Mouse (Mus musculus): ENCODE data around the gene A930004D18Rik. TPM values are rescaled to one million over a fixed set of nuclear protein-coding genes. Genes with fewer than 3 reads are reported as not detected.

A930004D18Rik gene
- polyA plus RNA-seq (2014; fragmentation: Nextera tagmentation; extraction: Ambion mirVana), result 9.4 and 10.0 TPM in 2 replicates

- Histone ChIP-seq H3K27me3 (ENCODE audit: control insufficient read depth, insufficient read depth, low read length) (no peaks in the 10 kb centered on the region), H3K36me3 (ENCODE audit: control insufficient read depth, insufficient read depth, low read length) (no peaks in the 10 kb centered on the region), H3K27ac (ENCODE audit: low read depth, low read length) (no peak within 1 kb of the TSS; the same call in 1 of the 2 replicates), H3K4me3 (ENCODE audit: low read length) (no peak within 1 kb of the TSS), H3K9me3 (ENCODE audit: control insufficient read depth, low read length) (no peaks in the 10 kb centered on the region), H3K4me1 (ENCODE audit: control insufficient read depth, insufficient read depth, low read length) (peaks cover 57% of the 10 kb centered on the region), H3K9ac (ENCODE audit: low read depth, low read length) (no peak within 1 kb of the TSS), H3K4me2 (replicated peaks; ENCODE audit: low read depth, low read length) (no peak within 1 kb of the TSS)
- ATAC-seq (ENCODE audit: low FRiP score, low TSS enrichment), result no peak
- WGBS, result 81% methylated on average over 2 of the region's 2 CpGs
Measured at GRCm38 (mm10) chr2:18037491-18037890, at the start of gene A930004D18Rik. A930004D18Rik (minus strand) TSS chr2:18037737.

GRCm38 (mm10) chr2:18080182-18080860 lies 42.8 kb upstream of the A930004D18Rik start:
- 0 out of 2 replicates have a peak, but pooled peaks have one; percentile 55 for ATAC-seq (ENCODE audit: low FRiP score, low TSS enrichment)
- H3K4me3 ChIP-seq (ENCODE audit: low read length), result no peak overlapping the region
- H3K36me3 ChIP-seq (ENCODE audit: control insufficient read depth, insufficient read depth, low read length), result peaks cover 69% of the 10 kb centered on the region
- H3K27me3 ChIP-seq (ENCODE audit: control insufficient read depth, insufficient read depth, low read length), result no peaks in the 10 kb centered on the region
- WGBS, result 76% methylated on average over 2 of the region's 2 CpGs
- H3K27ac ChIP-seq (ENCODE audit: low read depth, low read length), result no peak overlapping the region
- H3K4me1 ChIP-seq (ENCODE audit: control insufficient read depth, insufficient read depth, low read length), result no peaks in the 10 kb centered on the region
- no peak overlapping the region for H3K9ac ChIP-seq (ENCODE audit: low read depth, low read length)
- H3K9me3 ChIP-seq (ENCODE audit: control insufficient read depth, low read length), result no peaks in the 10 kb centered on the region; the same call in 1 of the 2 replicates
- no peak overlapping the region for H3K4me2 ChIP-seq (replicated peaks; ENCODE audit: low read depth, low read length)

GRCm38 (mm10) chr2:18071947-18072346 lies 34.4 kb upstream of the A930004D18Rik start:
- Histone ChIP-seq H3K9me3 (ENCODE audit: control insufficient read depth, low read length) (no peaks in the 10 kb centered on the region), H3K9ac (ENCODE audit: low read depth, low read length) (no peak overlapping the region), H3K4me1 (ENCODE audit: control insufficient read depth, insufficient read depth, low read length) (no peaks in the 10 kb centered on the region), H3K4me2 (replicated peaks; ENCODE audit: low read depth, low read length) (no peak overlapping the region), H3K27me3 (ENCODE audit: control insufficient read depth, insufficient read depth, low read length) (no peaks in the 10 kb centered on the region), H3K27ac (ENCODE audit: low read depth, low read length) (no peak overlapping the region), H3K4me3 (ENCODE audit: low read length) (no peak overlapping the region), H3K36me3 (ENCODE audit: control insufficient read depth, insufficient read depth, low read length) (peaks cover 51% of the 10 kb centered on the region)
- 84% methylated on average over 2 of the region's 2 CpGs for WGBS
- no peak for ATAC-seq (ENCODE audit: low FRiP score, low TSS enrichment)

GRCm38 (mm10) chr2:18068071-18068796 lies 30.7 kb upstream of the A930004D18Rik start:
- H3K4me3 ChIP-seq (ENCODE audit: low read length), result no peak overlapping the region
- H3K9ac ChIP-seq (ENCODE audit: low read depth, low read length), result no peak overlapping the region
- no peak overlapping the region for H3K27ac ChIP-seq (ENCODE audit: low read depth, low read length)
- 91% methylated on average over 4 of the region's 4 CpGs for WGBS
- no peaks in the 10 kb centered on the region for H3K27me3 ChIP-seq (ENCODE audit: control insufficient read depth, insufficient read depth, low read length)
- no peak overlapping the region for H3K4me2 ChIP-seq (replicated peaks; ENCODE audit: low read depth, low read length)
- no peak for ATAC-seq (ENCODE audit: low FRiP score, low TSS enrichment)
- H3K9me3 ChIP-seq (ENCODE audit: control insufficient read depth, low read length), result no peaks in the 10 kb centered on the region
- H3K4me1 ChIP-seq (ENCODE audit: control insufficient read depth, insufficient read depth, low read length), result peaks cover 6% of the 10 kb centered on the region; the same call in 1 of the 2 replicates
- H3K36me3 ChIP-seq (ENCODE audit: control insufficient read depth, insufficient read depth, low read length), result peaks cover 26% of the 10 kb centered on the region

- Histone ChIP-seq H3K4me3 (ENCODE audit: low read length) (peak overlapping the region; percentile 82; the same call in 1 of the 2 replicates), H3K9ac (ENCODE audit: low read depth, low read length) (peak overlapping the region; percentile 87; the same call in 1 of the 2 replicates), H3K4me2 (replicated peaks; ENCODE audit: low read depth, low read length) (peak overlapping the region; percentile 89), H3K27ac (ENCODE audit: low read depth, low read length) (no peak overlapping the region), H3K9me3 (ENCODE audit: control insufficient read depth, low read length) (no peaks in the 10 kb centered on the region), H3K36me3 (ENCODE audit: control insufficient read depth, insufficient read depth, low read length) (peaks cover 12% of the 10 kb centered on the region), H3K4me1 (ENCODE audit: control insufficient read depth, insufficient read depth, low read length) (peaks cover 6% of the 10 kb centered on the region; the same call in 1 of the 2 replicates), H3K27me3 (ENCODE audit: control insufficient read depth, insufficient read depth, low read length) (no peaks in the 10 kb centered on the region)
- ATAC-seq (ENCODE audit: low FRiP score, low TSS enrichment), result no peak
Measured at GRCm38 (mm10) chr2:18066436-18066835, 28.9 kb upstream of the A930004D18Rik start.

- peaks cover 6% of the 10 kb centered on the region; the same call in 1 of the 2 replicates for H3K4me1 ChIP-seq (ENCODE audit: control insufficient read depth, insufficient read depth, low read length)
- peak overlapping the region; percentile 82 for H3K4me3 ChIP-seq (ENCODE audit: low read length)
- H3K27me3 ChIP-seq (ENCODE audit: control insufficient read depth, insufficient read depth, low read length), result no peaks in the 10 kb centered on the region
- peak overlapping the region; percentile 100 for H3K27ac ChIP-seq (ENCODE audit: low read depth, low read length)
- WGBS, result 8% methylated on average over 6 of the region's 6 CpGs
- peak overlapping the region; percentile 87 for H3K9ac ChIP-seq (ENCODE audit: low read depth, low read length)
- H3K36me3 ChIP-seq (ENCODE audit: control insufficient read depth, insufficient read depth, low read length), result peaks cover 12% of the 10 kb centered on the region
- H3K9me3 ChIP-seq (ENCODE audit: control insufficient read depth, low read length), result no peaks in the 10 kb centered on the region
- H3K4me2 ChIP-seq (replicated peaks; ENCODE audit: low read depth, low read length), result peak overlapping the region; percentile 89
- ATAC-seq (ENCODE audit: low FRiP score, low TSS enrichment), result no peak
Measured at GRCm38 (mm10) chr2:18065708-18066030, 28.1 kb upstream of the A930004D18Rik start.

GRCm38 (mm10) chr2:18064941-18065707 lies 27.6 kb upstream of the A930004D18Rik start:
- Histone ChIP-seq H3K4me3 (ENCODE audit: low read length) (peak overlapping the region; percentile 82), H3K36me3 (ENCODE audit: control insufficient read depth, insufficient read depth, low read length) (peaks cover 12% of the 10 kb centered on the region), H3K9me3 (ENCODE audit: control insufficient read depth, low read length) (no peaks in the 10 kb centered on the region), H3K27ac (ENCODE audit: low read depth, low read length) (peak overlapping the region; percentile 100), H3K27me3 (ENCODE audit: control insufficient read depth, insufficient read depth, low read length) (no peaks in the 10 kb centered on the region), H3K4me1 (ENCODE audit: control insufficient read depth, insufficient read depth, low read length) (peaks cover 6% of the 10 kb centered on the region; the same call in 1 of the 2 replicates), H3K4me2 (replicated peaks; ENCODE audit: low read depth, low read length) (peak overlapping the region; percentile 89), H3K9ac (ENCODE audit: low read depth, low read length) (peak overlapping the region; percentile 87)
- under 1% methylated on average over 45 of the region's 85 CpGs for WGBS
- ATAC-seq (ENCODE audit: low FRiP score, low TSS enrichment), result peak; percentile 81

- WGBS, result 0% methylated on average over 11 of the region's 58 CpGs
- Histone ChIP-seq H3K9me3 (ENCODE audit: control insufficient read depth, low read length) (no peaks in the 10 kb centered on the region), H3K4me2 (replicated peaks; ENCODE audit: low read depth, low read length) (peak overlapping the region; percentile 89), H3K4me3 (ENCODE audit: low read length) (peak overlapping the region; percentile 82), H3K27ac (ENCODE audit: low read depth, low read length) (peak overlapping the region; percentile 100), H3K36me3 (ENCODE audit: control insufficient read depth, insufficient read depth, low read length) (peaks cover 10% of the 10 kb centered on the region), H3K9ac (ENCODE audit: low read depth, low read length) (peak overlapping the region; percentile 87), H3K4me1 (ENCODE audit: control insufficient read depth, insufficient read depth, low read length) (peaks cover 6% of the 10 kb centered on the region; the same call in 1 of the 2 replicates), H3K27me3 (ENCODE audit: control insufficient read depth, insufficient read depth, low read length) (no peaks in the 10 kb centered on the region)
- ATAC-seq (ENCODE audit: low FRiP score, low TSS enrichment), result peak; percentile 96
Measured at GRCm38 (mm10) chr2:18064356-18064858, 26.9 kb upstream of the A930004D18Rik start.
